Mouse (Mus musculus) small intestine, adult 2 months (tissue): ENCODE data around the gene Etv5.

Experiments
- CTCF ChIP-seq: fragments of 200-500 bp; IDR thresholded peaks from 2 replicates; pipeline ENCODE4 v1.5.1; 2012; ENCODE audit warnings: low read depth, mild to moderate bottlenecking, control low read depth, inconsistent platforms, low read length, moderate library complexity, mixed read lengths; ENCODE audit not compliant: insufficient replicate concordance, insufficient read length; ENCODE audit errors: extremely low read depth
- POLR2A ChIP-seq: fragments of 200-500 bp; IDR thresholded peaks from 2 replicates; pipeline ENCODE4 v1.6.1; 2012; ENCODE audit warnings: low read depth, mild to moderate bottlenecking, control low read depth, inconsistent platforms, low read length, moderate library complexity

DNA sequence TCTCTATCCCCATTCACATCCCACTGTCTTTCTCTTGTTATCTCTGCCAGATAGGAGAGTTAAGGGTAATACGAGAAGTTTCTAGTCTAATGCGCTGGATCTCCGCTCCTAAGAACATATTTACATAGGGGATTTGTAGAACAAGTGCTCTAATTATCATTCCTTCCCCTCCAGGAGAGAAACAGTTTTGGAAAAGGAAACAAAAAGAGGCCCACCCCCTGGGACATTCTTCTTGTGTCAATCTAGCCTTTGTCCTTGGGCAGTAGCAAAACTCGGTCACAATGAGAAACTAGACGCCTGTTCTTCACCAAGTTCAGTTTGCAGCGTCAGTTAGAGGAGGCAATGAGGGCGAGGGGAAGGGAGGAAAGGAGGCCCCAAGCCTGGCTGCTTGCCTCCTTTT is 2.7 kb upstream of the Etv5 start:
- no peak for TF ChIP-seq CTCF
- TF ChIP-seq POLR2A, result no peak
